Mouse (Mus musculus) adrenal gland, postnatal 4 days (tissue): ENCODE measurements around the gene Agxt. TPM values are rescaled to one million over a fixed set of nuclear protein-coding genes. Genes with fewer than 3 reads are reported as not detected.

Source experiments
- DNase-seq, 2 experiments: peaks; one replicate each; pipeline ENCODE4 v3.0.0; 2021 to 2022; ENCODE audit warnings: low spot score in 2 of 2, mixed read lengths in 2 of 2
- total RNA-seq, 2 experiments: library from RNA; stranded (reverse); gene quantifications; 2 replicates each; pipeline ENCODE4 v1.2.3; 2021

Gene Agxt
- total RNA-seq, 2 experiments from 2014 or later: 0.70 to 18.8 TPM

- DNase-seq: no peak
Measured at GRCm38 (mm10) chr1:93194961-93195360, 59.9 kb downstream of the Agxt start.

Other genes with a start within 250 kb of the Agxt start
- gene Ankmy1, start 232.3 kb upstream of the Agxt start, total RNA-seq: 1 to 10 TPM; 1.2 TPM
- 10 to 100 TPM; 11.6 to 13.2 TPM for gene Dusp28, start 228.3 kb upstream of the Agxt start, total RNA-seq
- 10 to 100 TPM; 74.3 to 74.6 TPM for gene Rnpepl1, start 224.5 kb upstream of the Agxt start, total RNA-seq
- 10 to 100 TPM; 32.5 to 34.7 TPM for gene Capn10, start 200.9 kb upstream of the Agxt start, total RNA-seq
- gene Gpr35, start 184.4 kb upstream of the Agxt start, total RNA-seq: under 1 TPM; 0.62 to 0.76 TPM
- gene Aqp12, start 128.9 kb upstream of the Agxt start, total RNA-seq: 1 to 10 TPM in 1 of 2 experiments, not detected in 1; 4.7 TPM
- gene Kif1a, start 33.3 kb upstream of the Agxt start, total RNA-seq: 10 to 100 TPM; 36.0 to 45.0 TPM
- gene 2310007B03Rik, start 25.7 kb downstream of the Agxt start, total RNA-seq: under 1 TPM in 1 of 2 experiments, not detected in 1; 0.42 TPM
- gene Crocc2, start 33.5 kb downstream of the Agxt start, total RNA-seq: under 1 TPM; 0.31 TPM
- gene Sned1, start 100.6 kb downstream of the Agxt start, total RNA-seq: 10 to 100 TPM; 27.0 to 28.8 TPM
- gene Mterf4, start 170.7 kb downstream of the Agxt start, total RNA-seq: 10 to 100 TPM; 30.1 to 30.3 TPM
- gene Ppp1r7, start 207.6 kb downstream of the Agxt start, total RNA-seq: 10 to 100 TPM; 30.6 to 35.3 TPM
- gene Pask, start 208.2 kb downstream of the Agxt start, total RNA-seq: 10 to 100 TPM; 11.4 to 15.9 TPM
- not detected for gene Ano7, start 238.7 kb downstream of the Agxt start, total RNA-seq